Mouse (Mus musculus) stomach, embryonic 14.5 days (tissue): ENCODE measurements at regions not wholly inside any gene's neighbourhood (a gene's known extent, or its start where the extent isn't known, plus 50 kb on each side); places are given as distances from the start of the nearest gene placed in this dataset.

Source experiments
- ATAC-seq: fragments of 200-750 bp; cut with Nextera tagmentation; 2 replicates; pipeline ENCODE4 v1.8.0; 2017; ENCODE audit warnings: low read depth, moderate TSS enrichment; ENCODE audit not compliant: insufficient number of reproducible peaks, insufficient read depth, low FRiP score
- H3K27ac ChIP-seq: fragments of 300-500 bp; sonication (generic); 2 replicates; pipeline ENCODE4 v1.5.1; 2014; ENCODE audit warnings: mild to moderate bottlenecking, low read length, moderate library complexity, mixed read lengths
- H3K27me3 ChIP-seq: fragments of 300-500 bp; sonication (generic); 2 replicates; pipeline ENCODE4 v1.6.1; 2014; ENCODE audit warnings: low read length, control low read depth, mixed read lengths; ENCODE audit not compliant: control insufficient read depth, insufficient read depth
- H3K36me3 ChIP-seq: fragments of 300-500 bp; sonication (generic); 2 replicates; pipeline ENCODE4 v1.6.1; 2014; ENCODE audit warnings: mild to moderate bottlenecking, control low read depth, low read length, moderate library complexity, mixed read lengths; ENCODE audit not compliant: control insufficient read depth, insufficient read depth
- H3K4me1 ChIP-seq: fragments of 300-500 bp; sonication (generic); 2 replicates; pipeline ENCODE4 v1.6.1; 2014; ENCODE audit warnings: low read length, control low read depth, mixed read lengths; ENCODE audit not compliant: control insufficient read depth, insufficient read depth
- H3K4me2 ChIP-seq: fragments of 300-500 bp; sonication (generic); replicated peaks from 2 replicates; pipeline ENCODE4 v1.6.1; 2014; ENCODE audit warnings: low read depth, low read length, control low read depth
- H3K4me3 ChIP-seq: fragments of 300-500 bp; sonication (generic); 2 replicates; pipeline ENCODE4 v1.5.1; 2014; ENCODE audit warnings: low read depth, low read length, control low read depth
- H3K9ac ChIP-seq: fragments of 300-500 bp; sonication (generic); replicated peaks from 2 replicates; pipeline ENCODE4 v1.6.1; 2014; ENCODE audit warnings: low read depth, mild to moderate bottlenecking, control low read depth, low read length, moderate library complexity, mixed read lengths
- H3K9me3 ChIP-seq: fragments of 300-500 bp; sonication (generic); 2 replicates; pipeline ENCODE4 v1.6.1; 2016; ENCODE audit warnings: low read depth, low read length, control low read depth; ENCODE audit not compliant: control insufficient read depth
- WGBS: fragments of 180-500 bp; shearing (Covaris S2); extraction: QIAGEN DNeasy Blood & Tissue Kit; methylation state at CpG from one replicate; pipeline ENCODE4 v1.1.7; 2014; 5-methylcytosine and 5-hydroxymethylcytosine counted together

- Histone ChIP-seq H3K27ac (peak overlapping the region; percentile 90), H3K36me3 (no peaks in the 10 kb centered on the region), H3K27me3 (no peaks in the 10 kb centered on the region), H3K4me2 (no peak overlapping the region), H3K4me1 (peaks cover 28% of the 10 kb centered on the region), H3K9ac (no peak overlapping the region), H3K9me3 (no peaks in the 10 kb centered on the region), H3K4me3 (no peak overlapping the region)
- WGBS, result 50% methylated on average over 6 of the region's 6 CpGs
- ATAC-seq, result no peak
Measured at GRCm38 (mm10) chr5:111674976-111675672, 58.6 kb upstream of the Gm26897 start.

GRCm38 (mm10) chr5:111675673-111676261, 58.0 kb upstream of the Gm26897 start:
- Histone ChIP-seq H3K27ac (peak overlapping the region; percentile 90), H3K36me3 (no peaks in the 10 kb centered on the region), H3K9me3 (no peaks in the 10 kb centered on the region), H3K4me3 (no peak overlapping the region), H3K4me2 (no peak overlapping the region), H3K27me3 (no peaks in the 10 kb centered on the region), H3K9ac (no peak overlapping the region), H3K4me1 (peaks cover 28% of the 10 kb centered on the region)
- WGBS, result 4% methylated on average over 8 of the region's 8 CpGs
- peak; percentile 75 for ATAC-seq

GRCm38 (mm10) chr5:111677847-111678311, 55.8 kb upstream of the Gm26897 start:
- no peak overlapping the region for H3K4me3 ChIP-seq
- H3K27ac ChIP-seq, result no peak overlapping the region
- H3K4me1 ChIP-seq, result peaks cover 17% of the 10 kb centered on the region
- H3K27me3 ChIP-seq, result no peaks in the 10 kb centered on the region
- H3K9me3 ChIP-seq, result no peaks in the 10 kb centered on the region
- H3K9ac ChIP-seq, result no peak overlapping the region
- 58% methylated on average over 6 of the region's 6 CpGs for WGBS
- no peaks in the 10 kb centered on the region for H3K36me3 ChIP-seq
- H3K4me2 ChIP-seq, result no peak overlapping the region
- no peak for ATAC-seq

GRCm38 (mm10) chr5:111678496-111678895, 55.2 kb upstream of the Gm26897 start:
- Histone ChIP-seq H3K4me1 (peaks cover 17% of the 10 kb centered on the region), H3K9me3 (no peaks in the 10 kb centered on the region), H3K27me3 (no peaks in the 10 kb centered on the region), H3K4me3 (no peak overlapping the region), H3K9ac (no peak overlapping the region), H3K4me2 (no peak overlapping the region), H3K27ac (no peak overlapping the region), H3K36me3 (no peaks in the 10 kb centered on the region)
- 29% methylated on average over 1 of the region's 1 CpGs for WGBS
- ATAC-seq, result no peak

- Histone ChIP-seq H3K9ac (no peak overlapping the region), H3K36me3 (no peaks in the 10 kb centered on the region), H3K27me3 (no peaks in the 10 kb centered on the region), H3K4me1 (no peaks in the 10 kb centered on the region; the same call in 1 of the 2 replicates), H3K9me3 (no peaks in the 10 kb centered on the region), H3K27ac (no peak overlapping the region), H3K4me2 (no peak overlapping the region), H3K4me3 (no peak overlapping the region)
- 52% methylated on average over 7 of the region's 7 CpGs for WGBS
- ATAC-seq, result no peak
Measured at GRCm38 (mm10) chr5:111681362-111682028, 52.2 kb upstream of the Gm26897 start.

GRCm38 (mm10) chr5:111682899-111683298, 50.8 kb upstream of the Gm26897 start:
- no peaks in the 10 kb centered on the region for H3K27me3 ChIP-seq
- no peaks in the 10 kb centered on the region for H3K9me3 ChIP-seq
- no peak overlapping the region for H3K4me3 ChIP-seq
- H3K4me1 ChIP-seq, result no peaks in the 10 kb centered on the region
- no peak overlapping the region for H3K9ac ChIP-seq
- ATAC-seq, result no peak
- no peak overlapping the region for H3K27ac ChIP-seq
- H3K36me3 ChIP-seq, result no peaks in the 10 kb centered on the region
- no peak overlapping the region for H3K4me2 ChIP-seq
